Mouse (Mus musculus) bone marrow macrophage, adult 2 months (primary cell): ENCODE data around the gene Mprip. TPM values are rescaled to one million over a fixed set of nuclear protein-coding genes. Genes with fewer than 3 reads are reported as not detected.

Experiments used
- H3K27ac ChIP-seq: 2 replicates; pipeline ENCODE4 v1.5.1; 2012; ENCODE audit warnings: low read depth, low read length; ENCODE audit not compliant: insufficient read depth
- H3K4me1 ChIP-seq: 2 replicates; pipeline ENCODE4 v1.6.1; 2012; ENCODE audit warnings: low read length; ENCODE audit not compliant: control insufficient read depth, insufficient read depth
- H3K4me3 ChIP-seq: 2 replicates; pipeline ENCODE4 v1.5.1; 2012; ENCODE audit warnings: mild to moderate bottlenecking, low read length, moderate library complexity; ENCODE audit not compliant: insufficient read depth
- CTCF ChIP-seq: IDR thresholded peaks from 2 replicates; pipeline ENCODE4 v1.5.1; 2012; ENCODE audit warnings: low read depth, mild to moderate bottlenecking, low read length, moderate library complexity
- POLR2A ChIP-seq: IDR thresholded peaks from 2 replicates; pipeline ENCODE4 v1.6.1; 2012; ENCODE audit warnings: mild to moderate bottlenecking, low read depth, low read length, borderline replicate concordance
- polyA plus RNA-seq: library from polyadenylated mRNA; stranded (reverse); fragments of >200 nt; gene quantifications from 2 replicates; pipeline ENCODE4 v1.2.4, GENCODE M21; 2012; ENCODE audit not compliant: missing spikeins, insufficient read depth, insufficient read length

The Mprip gene
- polyA plus RNA-seq, 1 experiment, result 55.9 TPM

GRCm38 (mm10) chr11:59817916-59818315 lies 156.8 kb downstream of the Mprip start:
- Histone ChIP-seq H3K4me1 (peaks cover 30% of the 10 kb centered on the region), H3K27ac (no peak overlapping the region), H3K4me3 (no peak overlapping the region)
- TF ChIP-seq CTCF, result no peak
- TF ChIP-seq POLR2A, result no peak

GRCm38 (mm10) chr11:59821625-59822024 lies 160.5 kb downstream of the Mprip start:
- no peak overlapping the region for H3K27ac ChIP-seq
- TF ChIP-seq CTCF (no peak), POLR2A (no peak)
- peaks cover 19% of the 10 kb centered on the region for H3K4me1 ChIP-seq
- H3K4me3 ChIP-seq, result no peak overlapping the region

Other genes with a start within 250 kb of the Mprip start
- gene Jmjd4, start 211.3 kb upstream of the Mprip start, polyA plus RNA-seq, result 3.2 and 3.3 TPM in 2 replicates
- 17.1 and 18.0 TPM in 2 replicates for gene Snap47, start 210.1 kb upstream of the Mprip start, polyA plus RNA-seq
- 2.1 and 2.3 TPM in 2 replicates for gene Zfp867, start 188.8 kb upstream of the Mprip start, polyA plus RNA-seq
- 20.2 and 24.1 TPM in 2 replicates for gene Zkscan17, start 134.6 kb upstream of the Mprip start, polyA plus RNA-seq
- 50.6 and 52.3 TPM in 2 replicates for gene Nlrp3, start 119.7 kb upstream of the Mprip start, polyA plus RNA-seq
- gene Olfr222, start 85.1 kb upstream of the Mprip start, polyA plus RNA-seq, result not detected in 2 replicates
- not detected in 2 replicates for gene Olfr223, start 68.0 kb upstream of the Mprip start, polyA plus RNA-seq
- not detected in 2 replicates for gene Pld6, start 126.3 kb downstream of the Mprip start, polyA plus RNA-seq
- gene Flcn, start 148.7 kb downstream of the Mprip start, polyA plus RNA-seq, result 71.7 and 76.6 TPM in 2 replicates
- gene Nt5m, start 178.1 kb downstream of the Mprip start, polyA plus RNA-seq, result 11.8 and 14.7 TPM in 2 replicates
- gene Cops3, start 178.5 kb downstream of the Mprip start, polyA plus RNA-seq, result 43.1 and 44.0 TPM in 2 replicates